Mouse (Mus musculus): ENCODE results near the gene Zfp935. TPM values are rescaled to one million over a fixed set of nuclear protein-coding genes. Genes with fewer than 3 reads are reported as not detected.
"Not testable (repeated sequence)": the region's sequence is repeated elsewhere in the genome, so short reads cannot be mapped to it uniquely, and the experiment has no call there.

Zfp935 gene
- not detected in 2 replicates for polyA plus RNA-seq (2016; fragmentation: Nextera tagmentation; extraction: Ambion mirVana)

GRCm38 (mm10) chr13:62558189-62559110 is at the start of gene Zfp935:
Gene Zfp935 (minus strand): TSS chr13:62558511.
- not testable (repeated sequence) for ATAC-seq (ENCODE audit: insufficient number of reproducible peaks, low FRiP score); H3K4me1 ChIP-seq (replicated peaks); H3K27ac ChIP-seq (ENCODE audit: poor library complexity, severe bottlenecking); H3K27me3 ChIP-seq (replicated peaks)
- WGBS: 5% methylated on average over 27 of the region's 27 CpGs
- peaks cover 17% of the 10 kb centered on the region for H3K36me3 ChIP-seq
- H3K9ac ChIP-seq: peak within 1 kb of the TSS; percentile 64
- peaks cover 16% of the 10 kb centered on the region for H3K9me3 ChIP-seq (replicated peaks)
- peak within 1 kb of the TSS; percentile 60 for H3K4me3 ChIP-seq
- peak within 1 kb of the TSS; percentile 59 for H3K4me2 ChIP-seq

GRCm38 (mm10) chr13:62571099-62571498 is 12.8 kb upstream of the Zfp935 start, which contains the start of gene Zfp934:
Gene Zfp934 (minus strand): TSS chr13:62571199.
- H3K9me3 ChIP-seq (replicated peaks); H3K4me3 ChIP-seq; H3K36me3 ChIP-seq; H3K27me3 ChIP-seq (replicated peaks); H3K9ac ChIP-seq; ATAC-seq (ENCODE audit: insufficient number of reproducible peaks, low FRiP score); H3K4me2 ChIP-seq; H3K27ac ChIP-seq (ENCODE audit: poor library complexity, severe bottlenecking); H3K4me1 ChIP-seq (replicated peaks): not testable (repeated sequence)
- WGBS: 79% methylated on average over 4 of the region's 6 CpGs

GRCm38 (mm10) chr13:62561696-62562095 is 3.4 kb upstream of the Zfp935 start:
- not testable (repeated sequence) for H3K27ac ChIP-seq (ENCODE audit: poor library complexity, severe bottlenecking); H3K4me3 ChIP-seq; H3K36me3 ChIP-seq; H3K4me2 ChIP-seq; ATAC-seq (ENCODE audit: insufficient number of reproducible peaks, low FRiP score); H3K9me3 ChIP-seq (replicated peaks); H3K27me3 ChIP-seq (replicated peaks); H3K4me1 ChIP-seq (replicated peaks); H3K9ac ChIP-seq
- whole genome bisulfite sequencing: 12% methylated on average over 1 of the region's 1 CpGs

GRCm38 (mm10) chr13:62530129-62530528 is 28.2 kb downstream of the Zfp935 start:
- H3K9ac ChIP-seq; H3K36me3 ChIP-seq; H3K27ac ChIP-seq (ENCODE audit: poor library complexity, severe bottlenecking); H3K4me2 ChIP-seq; H3K4me1 ChIP-seq (replicated peaks); H3K27me3 ChIP-seq (replicated peaks); H3K4me3 ChIP-seq; ATAC-seq (ENCODE audit: insufficient number of reproducible peaks, low FRiP score); H3K9me3 ChIP-seq (replicated peaks): not testable (repeated sequence)

GRCm38 (mm10) chr13:62510641-62511420 is 47.5 kb downstream of the Zfp935 start:
- not testable (repeated sequence) for H3K27me3 ChIP-seq (replicated peaks); H3K9me3 ChIP-seq (replicated peaks); H3K4me3 ChIP-seq; H3K4me2 ChIP-seq; H3K27ac ChIP-seq (ENCODE audit: poor library complexity, severe bottlenecking); H3K36me3 ChIP-seq; H3K4me1 ChIP-seq (replicated peaks); ATAC-seq (ENCODE audit: insufficient number of reproducible peaks, low FRiP score); H3K9ac ChIP-seq
- 92% methylated on average over 1 of the region's 1 CpGs for WGBS

GRCm38 (mm10) chr13:62472661-62473060 is 85.7 kb downstream of the Zfp935 start:
- not testable (repeated sequence) for H3K4me3 ChIP-seq; H3K9me3 ChIP-seq (replicated peaks); H3K27me3 ChIP-seq (replicated peaks); H3K4me2 ChIP-seq; ATAC-seq (ENCODE audit: insufficient number of reproducible peaks, low FRiP score); H3K4me1 ChIP-seq (replicated peaks); H3K9ac ChIP-seq; H3K36me3 ChIP-seq; H3K27ac ChIP-seq (ENCODE audit: poor library complexity, severe bottlenecking)
- WGBS: 89% methylated on average over 8 of the region's 8 CpGs

- H3K27ac ChIP-seq (ENCODE audit: poor library complexity, severe bottlenecking); H3K4me2 ChIP-seq; H3K4me3 ChIP-seq; H3K36me3 ChIP-seq; H3K9ac ChIP-seq; ATAC-seq (ENCODE audit: insufficient number of reproducible peaks, low FRiP score); H3K9me3 ChIP-seq (replicated peaks); H3K27me3 ChIP-seq (replicated peaks); H3K4me1 ChIP-seq (replicated peaks): not testable (repeated sequence)
Observed at GRCm38 (mm10) chr13:62469947-62470346, 88.4 kb downstream of the Zfp935 start.

GRCm38 (mm10) chr13:62466424-62467334 is 91.6 kb downstream of the Zfp935 start, which contains the start of gene Gm49359:
Gene Gm49359 (minus strand): TSS chr13:62466832.
- H3K9me3 ChIP-seq (replicated peaks); H3K4me1 ChIP-seq (replicated peaks); H3K27me3 ChIP-seq (replicated peaks): not testable (repeated sequence)
- Histone ChIP-seq H3K4me3 (peak within 1 kb of the TSS; percentile 66), H3K4me2 (peak within 1 kb of the TSS; percentile 58), H3K36me3 (peaks cover 11% of the 10 kb centered on the region), H3K9ac (peak within 1 kb of the TSS; percentile 71), H3K27ac (ENCODE audit: poor library complexity, severe bottlenecking) (peak within 1 kb of the TSS; percentile 62; the same call in 1 of the 2 replicates)
- peak; percentile 96 for ATAC-seq (ENCODE audit: insufficient number of reproducible peaks, low FRiP score)
- 2% methylated on average over 28 of the region's 28 CpGs for WGBS

Data from heart, embryonic 12.5 days (tissue).